Mouse (Mus musculus) layer of hippocampus, postnatal 14 days (tissue): ENCODE data around the gene Rnls. TPM values are rescaled to one million over a fixed set of nuclear protein-coding genes. Genes with fewer than 3 reads are reported as not detected.

Experiments used
- DNase-seq, 2 experiments: peaks; one replicate each; pipeline ENCODE4 v3.0.0; 2021 to 2022; ENCODE audit warnings: low spot score in 2 of 2, mixed read lengths in 1 of 2
- total RNA-seq, 2 experiments: library from RNA; stranded (reverse); gene quantifications; 2 replicates each; pipeline ENCODE4 v1.2.3; 2021

Rnls gene
- total RNA-seq, 2 experiments from 2014 or later: 1.6 to 2.0 TPM

DNA sequence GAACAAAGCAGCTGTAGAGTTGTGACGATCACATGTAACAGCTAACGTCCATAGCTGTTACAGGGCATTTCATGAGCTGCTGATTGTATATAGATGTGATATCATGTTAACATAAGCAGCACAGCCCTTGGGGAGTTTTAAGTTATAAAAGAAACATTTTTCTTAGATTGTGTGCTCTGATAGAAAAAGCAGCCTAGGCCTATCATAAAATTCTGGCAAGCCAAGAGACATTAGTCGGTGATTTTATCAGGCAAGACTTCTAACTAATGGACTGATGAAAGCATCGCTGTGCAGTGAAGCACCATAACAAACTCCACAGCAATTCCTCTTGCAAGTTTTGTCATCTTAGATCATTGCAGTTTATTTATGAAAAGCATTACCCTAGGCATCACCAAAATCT lies 190.9 kb downstream of the Rnls start:
- DNase-seq: no peak

DNA sequence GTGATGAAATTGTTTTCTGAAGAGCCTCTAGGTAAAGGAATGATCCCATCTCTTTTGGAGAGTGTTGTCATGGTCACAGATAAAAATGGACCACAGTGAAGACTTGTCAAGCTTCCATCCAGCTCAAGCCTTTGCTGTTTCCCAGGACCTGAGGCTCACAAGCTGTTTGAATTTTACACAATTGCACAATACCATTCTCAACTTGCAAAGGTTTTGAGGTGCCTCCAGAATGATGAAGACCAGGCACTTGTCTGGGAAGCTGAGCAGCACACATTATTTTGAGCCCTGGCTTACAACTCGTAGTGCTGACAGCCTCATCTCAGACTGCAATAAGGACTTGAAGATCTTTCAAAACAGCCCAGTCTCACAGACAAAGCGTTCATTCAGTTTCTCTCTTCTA lies 200.0 kb downstream of the Rnls start:
- DNase-seq: no peak

DNA sequence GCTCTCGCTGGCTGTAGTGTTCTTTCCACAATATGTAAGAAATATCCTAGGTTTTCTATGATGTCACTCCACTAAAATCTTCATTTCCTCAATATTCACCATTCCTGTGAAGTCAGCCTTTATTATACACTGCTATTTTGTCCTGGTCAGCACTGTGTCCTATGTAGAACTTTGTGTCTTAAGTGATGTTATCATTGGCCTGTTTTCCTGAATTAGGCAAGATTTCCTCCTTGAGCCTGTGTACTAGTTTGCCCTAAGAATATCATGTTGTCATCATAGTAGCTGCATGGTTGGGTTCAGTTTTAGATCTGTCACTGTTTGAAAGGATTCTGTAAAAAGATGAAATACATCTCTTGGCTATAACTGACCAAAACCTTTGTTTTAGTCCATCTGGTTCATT lies 203.3 kb downstream of the Rnls start:
- no peak for DNase-seq

DNA sequence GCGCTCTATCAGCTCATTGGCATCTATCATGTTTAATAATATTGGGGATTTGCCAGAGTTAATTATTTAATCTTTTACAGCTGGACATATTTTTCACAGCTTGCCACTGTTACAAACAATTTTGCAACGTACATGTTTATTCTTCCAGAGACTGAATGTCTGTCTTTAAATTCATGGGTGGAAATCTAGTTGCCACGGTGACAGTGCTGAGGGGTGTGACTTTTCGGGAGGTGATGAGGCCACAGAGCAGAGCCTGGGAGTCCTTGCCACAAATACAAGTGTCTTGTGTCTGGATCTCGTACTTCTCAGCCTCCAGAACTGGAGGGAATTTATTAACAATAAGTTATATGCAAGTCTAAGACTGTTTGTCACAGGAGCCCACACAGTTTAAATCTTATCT lies 212.5 kb downstream of the Rnls start:
- DNase-seq: no peak

DNA sequence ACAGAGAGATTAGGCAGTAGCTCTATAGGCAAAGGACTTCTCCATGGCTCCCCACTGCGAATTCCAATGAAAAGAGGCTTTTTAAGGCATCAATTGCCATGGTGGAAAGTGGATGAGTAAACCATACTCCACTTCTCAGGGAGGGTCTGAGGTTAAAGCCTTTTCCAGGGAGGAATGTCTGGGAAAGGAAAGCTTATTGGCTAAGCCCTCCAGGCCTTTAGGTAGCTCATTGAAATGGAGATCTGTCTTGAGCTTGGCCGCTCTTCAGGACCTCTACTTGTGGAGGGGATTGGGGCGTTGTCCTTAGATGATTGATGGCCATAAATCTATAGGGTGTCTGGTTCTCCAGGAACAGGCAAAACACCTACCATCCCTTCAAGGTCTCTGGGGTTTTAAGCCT lies 213.2 kb downstream of the Rnls start:
- DNase-seq: no peak

DNA sequence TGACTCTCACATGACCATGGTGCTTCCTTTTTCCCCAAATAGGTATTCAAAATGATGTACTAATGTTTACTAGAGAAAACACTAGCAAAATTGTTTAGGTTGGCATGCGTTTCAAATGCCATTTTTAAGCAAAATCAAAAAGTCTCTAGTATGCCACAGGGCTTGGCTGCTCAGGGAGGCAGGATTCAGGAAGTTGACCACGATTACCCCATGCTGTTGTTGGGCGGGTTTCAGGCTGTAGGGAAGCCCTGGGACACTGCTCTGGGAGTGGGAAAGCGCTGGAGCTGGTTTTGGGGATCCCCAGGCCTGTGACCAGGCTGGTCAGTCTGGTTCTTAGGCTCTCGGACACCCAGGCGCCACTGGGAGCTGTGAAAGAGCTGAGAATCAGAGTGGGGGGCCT lies 213.7 kb downstream of the Rnls start:
- no peak for DNase-seq

DNA sequence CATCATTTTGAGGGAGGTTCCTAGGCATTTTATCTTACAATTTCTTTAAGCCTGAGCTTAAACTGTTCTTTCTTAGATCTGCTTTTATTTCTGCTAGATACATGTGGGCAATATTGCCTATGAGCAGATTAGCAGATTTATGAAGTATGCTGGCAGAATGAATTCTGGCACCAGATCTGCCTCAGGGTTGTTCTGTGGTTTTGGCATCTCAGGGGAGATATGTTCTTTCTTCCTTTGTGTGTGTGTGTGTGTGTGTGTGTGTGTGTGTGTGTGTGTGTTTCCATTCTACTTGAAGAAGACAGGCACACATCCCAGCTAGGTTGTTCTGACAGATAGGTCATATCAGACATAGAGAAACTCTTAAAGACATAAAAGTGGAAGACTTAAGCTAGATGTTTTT lies 218.1 kb downstream of the Rnls start:
- DNase-seq: no peak

DNA sequence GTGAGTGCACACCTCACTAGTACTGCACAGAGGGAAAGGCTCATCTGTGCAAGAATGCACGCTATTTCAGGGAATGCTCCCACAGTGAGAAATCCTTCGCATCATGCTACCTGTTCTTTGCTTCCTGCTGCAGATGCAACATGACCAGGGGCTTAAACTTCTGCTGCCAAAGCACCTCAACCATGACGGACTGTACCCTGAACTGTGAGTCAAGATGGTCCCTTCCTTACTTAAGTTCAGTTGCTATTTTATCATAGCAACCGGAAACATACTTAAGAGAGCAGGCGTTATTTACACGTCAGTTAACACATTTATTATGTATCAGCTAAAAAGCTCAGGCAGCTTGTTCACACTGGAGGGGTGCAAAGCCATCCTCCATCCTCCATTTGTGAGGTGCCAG lies 222.2 kb downstream of the Rnls start:
- no peak for DNase-seq

DNA sequence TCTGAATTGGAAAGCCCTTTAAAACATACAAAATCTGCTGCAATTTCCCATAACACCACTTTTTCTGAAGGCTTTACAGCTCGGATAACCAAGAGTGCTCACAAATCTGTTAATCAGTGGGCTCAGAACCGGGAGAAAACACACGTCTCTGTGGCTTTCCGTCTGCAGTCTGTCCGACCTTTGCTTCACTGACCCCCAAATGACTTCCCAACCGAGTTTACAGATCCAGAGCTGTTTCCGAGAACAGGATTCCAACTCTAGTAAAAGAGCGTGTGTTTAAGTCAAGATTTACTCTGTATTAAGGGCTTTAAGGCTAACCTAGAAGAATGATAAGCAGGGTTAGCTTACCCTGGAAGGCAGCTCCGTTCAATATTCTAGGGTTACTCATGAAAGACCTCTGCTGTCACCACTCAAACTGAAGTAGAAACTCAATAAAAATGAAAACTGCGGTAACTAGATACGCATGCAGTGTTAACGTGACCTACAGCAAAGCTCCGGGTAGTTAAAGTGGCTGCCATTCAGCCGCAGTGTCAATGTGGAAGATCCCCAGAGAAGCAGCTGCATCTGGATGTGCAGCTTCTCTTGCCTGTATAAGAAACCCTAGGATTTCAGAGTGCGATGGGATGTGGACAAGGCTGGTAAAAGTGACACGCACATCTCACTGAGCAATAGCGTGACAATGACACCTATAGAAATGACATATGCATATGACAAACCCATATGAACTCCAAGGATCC lies 224.4 kb downstream of the Rnls start:
- DNase-seq: no peak

DNA sequence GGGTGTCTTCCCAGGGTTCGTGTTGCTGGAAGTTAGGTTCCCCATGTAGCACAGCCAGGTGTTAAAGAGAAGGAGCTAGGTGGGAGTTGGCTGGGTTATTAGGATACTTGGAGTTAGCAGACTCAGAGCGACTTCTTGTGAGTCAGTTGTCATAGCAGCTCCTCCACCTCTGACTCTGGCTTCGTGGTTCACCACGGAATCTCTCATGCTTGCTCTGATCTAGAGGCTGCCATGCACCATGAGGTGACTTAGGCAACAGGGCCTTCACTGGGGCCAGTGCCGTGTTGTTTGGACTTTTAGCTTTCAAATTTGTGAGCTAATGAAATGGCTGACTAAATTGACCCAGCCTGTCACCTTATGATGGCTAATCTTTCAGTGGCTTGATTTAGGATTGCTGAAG lies 227.3 kb downstream of the Rnls start:
- no peak for DNase-seq

DNA sequence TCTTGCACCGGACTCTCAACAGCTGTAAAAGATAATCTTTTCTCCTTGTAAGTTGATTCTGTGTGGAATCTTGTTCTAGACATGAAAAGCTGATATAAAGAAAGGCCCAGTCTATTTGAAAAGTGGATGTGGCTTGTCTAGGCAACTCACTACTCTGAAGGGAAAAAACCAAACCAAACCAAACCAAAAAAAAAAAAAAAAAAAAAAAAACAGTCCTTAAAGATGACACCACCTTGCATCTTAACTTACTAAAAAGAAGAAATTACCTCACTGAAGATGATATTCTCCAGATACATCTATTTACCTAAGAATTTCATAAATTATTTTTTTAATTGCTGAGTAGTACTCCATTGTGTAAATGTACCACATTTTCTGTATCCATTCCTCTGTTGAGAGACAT lies 230.2 kb downstream of the Rnls start:
- no peak for DNase-seq

DNA sequence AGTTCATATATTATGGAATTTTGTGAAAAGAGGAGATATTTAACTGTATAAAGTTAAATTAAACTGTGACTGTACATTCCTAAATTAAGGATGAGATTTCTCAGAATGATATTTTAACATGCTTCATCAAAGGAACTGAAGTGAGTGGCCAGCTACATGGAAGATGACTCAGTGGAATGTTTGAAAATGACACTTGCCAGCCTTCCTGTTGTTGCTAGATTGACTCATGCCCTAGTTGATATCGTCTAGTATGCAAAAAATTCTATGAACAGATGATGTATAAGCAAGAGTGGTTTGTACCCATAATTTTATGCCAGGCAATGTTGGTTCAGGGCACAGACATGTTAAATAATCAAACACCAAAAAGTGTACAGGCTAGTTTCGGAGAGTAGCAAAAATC lies 232.2 kb downstream of the Rnls start:
- no peak for DNase-seq

DNA sequence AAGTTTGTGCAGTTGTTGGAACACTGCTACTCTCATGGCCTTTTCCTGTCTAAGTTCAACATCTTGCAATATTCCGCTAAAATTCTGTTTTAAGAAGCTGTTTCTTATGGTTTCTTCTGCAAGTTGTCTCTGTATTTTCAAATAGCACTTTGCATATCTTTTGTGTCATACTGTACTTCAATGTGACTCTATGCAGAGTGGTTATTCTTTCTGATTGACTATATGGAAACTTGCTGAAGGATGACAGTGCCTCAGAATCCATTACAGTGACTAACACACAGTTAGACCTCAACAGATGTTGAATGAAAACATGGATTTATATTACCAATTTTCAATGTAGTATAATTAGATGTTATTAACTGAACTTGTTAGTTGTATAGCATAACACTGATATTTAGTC lies 232.9 kb downstream of the Rnls start:
- no peak for DNase-seq

DNA sequence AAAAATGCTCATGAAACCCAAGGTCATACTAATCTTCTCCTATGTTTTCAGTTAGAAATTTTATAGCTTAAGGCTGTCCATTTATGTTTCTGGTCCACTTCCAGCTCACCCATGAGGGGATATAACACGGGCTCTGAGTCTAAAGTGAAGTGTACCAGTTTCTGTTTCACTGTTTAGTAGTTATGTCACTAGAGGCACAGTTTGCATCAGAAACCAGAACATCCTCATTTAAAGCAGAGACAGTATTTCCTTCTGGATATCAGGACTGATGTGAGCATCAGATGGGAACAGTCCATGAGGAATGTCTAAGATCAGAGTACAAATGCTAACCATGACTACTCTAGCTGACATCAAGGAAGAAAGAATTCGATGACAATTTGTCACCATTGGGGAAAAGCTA lies 233.9 kb downstream of the Rnls start:
- no peak for DNase-seq

DNA sequence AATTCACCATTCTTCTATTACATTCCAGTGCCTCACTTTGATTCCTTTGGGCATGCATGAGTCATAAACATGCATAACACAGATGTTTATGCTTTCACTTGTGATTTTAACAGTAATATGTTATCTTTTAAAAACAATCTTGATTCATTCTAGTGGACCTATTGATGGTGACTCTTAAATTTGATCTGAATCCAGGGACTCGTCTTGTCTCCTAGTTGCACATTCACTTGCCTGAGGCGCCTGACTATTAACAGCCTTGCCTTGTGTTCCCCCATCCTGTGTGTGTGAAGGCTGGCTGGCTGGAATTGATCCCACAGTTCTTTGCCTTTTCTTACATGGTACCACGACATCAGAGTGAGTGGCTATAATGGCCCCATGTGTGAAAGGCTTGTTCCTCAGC lies 243.7 kb downstream of the Rnls start:
- DNase-seq: no peak

DNA sequence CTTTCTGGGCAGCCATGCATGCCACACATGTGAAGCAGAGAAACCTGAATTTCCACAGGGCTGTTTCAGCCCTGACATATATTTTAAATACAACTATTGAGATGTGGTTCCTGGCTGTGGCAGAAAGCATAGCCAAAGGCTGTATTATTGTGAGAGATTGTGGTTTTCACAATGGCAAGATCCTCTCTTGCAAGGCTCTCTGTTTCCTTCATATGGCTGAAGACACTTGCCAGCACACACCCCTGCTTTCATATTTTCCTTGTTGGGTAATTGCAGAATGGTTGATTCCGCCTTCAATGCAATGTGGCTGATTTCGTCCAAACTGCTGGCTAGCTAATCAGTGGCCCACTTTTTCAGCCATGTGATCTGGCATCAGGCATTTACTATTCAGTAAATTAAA lies 248.9 kb downstream of the Rnls start:
- DNase-seq: no peak

DNA sequence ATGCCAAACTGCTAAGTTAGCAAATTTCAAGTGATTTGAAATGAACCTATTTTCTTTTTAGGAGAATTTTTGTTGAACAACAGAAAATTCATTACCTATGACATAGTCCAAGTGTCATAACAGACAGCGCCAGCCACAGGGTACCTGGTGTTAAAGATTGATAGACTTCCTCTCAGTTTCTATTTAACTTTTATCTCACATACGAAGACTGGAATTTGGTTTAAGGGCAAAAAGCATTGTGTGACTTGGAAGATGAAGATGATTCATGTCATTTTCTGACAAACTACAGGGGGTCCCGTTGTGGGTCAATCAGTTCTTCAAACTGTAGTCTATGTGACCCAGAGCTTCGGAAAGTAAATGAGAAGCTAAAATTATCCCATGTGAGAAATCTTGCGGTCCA lies 254.8 kb downstream of the Rnls start:
- DNase-seq: no peak

DNA sequence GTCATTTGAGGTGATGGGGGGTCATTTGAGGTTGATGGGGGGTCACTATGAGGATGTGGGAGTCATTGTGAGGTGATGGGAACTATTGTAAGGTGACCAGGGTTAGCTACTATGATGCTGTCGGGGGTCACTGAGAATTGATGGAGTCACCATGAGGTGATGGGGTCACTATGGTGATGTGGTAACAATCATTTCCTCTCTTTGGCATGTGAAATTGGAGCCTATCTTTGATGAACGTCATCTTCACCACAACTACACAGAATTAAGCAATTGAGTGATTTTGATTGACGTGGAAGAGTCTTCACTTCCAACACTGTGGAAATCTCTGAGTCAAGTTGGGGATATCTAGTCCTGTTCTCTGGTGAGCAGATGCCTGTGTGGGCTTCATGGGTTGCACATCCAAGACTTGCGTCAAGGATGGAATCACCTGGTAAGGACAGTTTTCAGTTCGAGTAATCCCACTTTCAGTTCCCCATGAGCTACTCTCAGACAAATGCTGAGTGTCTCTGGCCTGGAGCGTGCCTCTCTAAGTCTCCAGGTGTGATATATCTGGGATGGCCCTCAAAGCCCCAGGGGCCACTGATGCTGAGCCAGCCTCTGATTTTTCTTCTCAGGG lies 269.4 kb downstream of the Rnls start:
- DNase-seq: no peak

DNA sequence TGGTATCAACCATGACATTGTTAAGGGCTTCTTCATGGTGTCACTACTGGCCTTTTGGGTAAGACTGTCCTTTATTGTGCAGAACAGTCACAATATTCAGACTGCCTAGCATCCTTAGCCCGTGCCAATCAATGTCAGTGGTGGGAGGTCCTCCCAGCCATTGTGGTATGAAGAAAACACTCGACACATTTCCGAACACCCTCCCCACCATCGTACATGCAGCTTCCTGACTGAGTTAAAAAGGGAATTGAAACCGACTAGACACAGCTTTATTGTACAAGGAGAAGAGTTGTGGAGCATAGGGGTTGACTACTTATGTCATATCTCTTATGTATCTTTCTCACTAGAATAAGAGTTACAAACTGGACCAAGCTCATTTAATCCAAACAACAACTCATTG lies 272.1 kb downstream of the Rnls start:
- no peak for DNase-seq

DNA sequence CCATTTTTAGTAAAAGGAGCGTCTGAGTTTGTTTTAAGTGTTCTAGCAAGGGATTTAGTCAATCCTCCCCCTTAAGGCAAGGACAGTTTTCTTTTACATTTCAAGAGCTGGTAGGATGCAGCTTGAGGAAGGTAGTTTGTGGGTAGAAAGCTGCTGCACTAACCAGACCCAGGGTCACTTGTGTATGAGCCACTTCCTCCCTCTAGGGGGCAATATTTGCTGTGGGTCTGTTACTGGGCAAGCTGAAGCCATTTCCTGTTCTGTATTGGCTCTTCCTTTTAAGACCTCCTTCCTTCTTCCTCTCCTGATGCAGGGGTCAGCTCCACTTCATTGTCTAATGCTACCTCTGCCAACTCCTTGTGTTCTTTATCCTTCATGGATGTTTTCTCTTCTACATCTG lies 273.2 kb downstream of the Rnls start:
- no peak for DNase-seq

DNA sequence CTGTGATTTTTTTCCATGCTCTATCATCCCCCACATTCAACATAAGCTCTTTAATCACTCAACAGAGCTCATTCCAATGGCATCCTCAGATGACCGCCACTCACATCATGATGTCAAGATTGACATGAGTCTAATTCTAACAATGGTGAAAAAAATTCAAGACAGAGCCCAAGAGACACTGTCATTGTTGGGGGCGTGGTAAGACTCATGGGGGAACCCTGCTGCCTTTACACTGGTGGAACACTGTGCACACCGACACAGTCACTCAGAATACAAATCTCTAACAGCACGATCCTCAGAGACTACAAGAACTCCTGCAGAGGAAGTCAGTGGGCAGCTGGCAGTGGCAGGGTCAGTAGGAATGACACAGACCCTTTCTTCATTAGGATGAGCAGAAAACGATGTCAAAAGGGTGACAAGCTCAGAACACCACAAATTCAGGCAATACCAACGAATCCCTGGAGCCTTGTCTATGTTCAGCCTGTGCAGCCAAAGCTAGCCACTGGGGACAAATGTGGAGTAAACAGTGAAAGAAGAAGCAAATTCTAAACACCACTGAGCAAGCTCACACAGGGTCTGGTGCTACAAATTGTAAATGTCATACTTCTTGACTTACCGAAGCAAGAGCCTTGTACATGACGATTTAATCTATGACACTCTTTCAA lies 277.3 kb downstream of the Rnls start:
- no peak for DNase-seq

DNA sequence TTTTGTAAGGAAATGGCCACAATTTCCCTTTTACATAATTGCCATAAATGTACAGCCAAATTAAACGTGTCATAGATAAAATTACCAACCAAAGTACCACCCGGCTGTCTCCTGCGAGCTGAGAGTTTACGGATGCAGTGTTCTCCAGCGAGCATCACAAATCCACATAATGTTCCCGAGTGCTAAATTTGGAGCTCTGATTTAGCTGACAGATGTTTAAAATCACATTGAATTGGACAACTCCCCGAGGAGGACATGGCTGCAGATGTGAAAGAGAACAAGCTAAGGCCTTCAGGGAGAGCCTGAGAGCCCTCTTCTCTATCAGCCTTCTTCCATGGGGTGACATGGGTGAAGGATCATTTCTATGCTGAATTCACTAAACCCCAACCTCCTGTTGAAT lies 278.3 kb downstream of the Rnls start:
- DNase-seq: peak in 1 of 2 experiments; percentile 24

DNA sequence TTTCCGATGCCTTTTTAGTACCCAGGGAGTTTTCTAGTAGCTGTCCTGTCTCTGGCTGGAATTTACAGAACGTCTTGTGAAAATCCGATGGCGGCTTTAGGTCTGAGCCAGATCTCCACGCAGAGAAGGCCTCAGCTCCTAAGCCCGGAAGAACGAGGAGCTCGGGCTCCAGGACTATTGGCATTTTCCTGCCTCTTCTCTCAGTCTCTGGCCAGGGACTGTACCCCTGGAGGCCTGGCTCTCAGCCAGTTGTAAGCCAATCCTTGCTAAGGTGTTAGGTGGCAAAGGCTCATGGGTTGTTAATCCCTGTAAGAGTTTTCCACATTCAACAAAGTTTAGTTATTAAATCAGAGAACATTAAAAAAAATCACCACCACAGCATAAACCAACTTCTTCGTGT lies 281.7 kb downstream of the Rnls start:
- no peak for DNase-seq
